Mouse (Mus musculus) cerebellum, adult 9-10 months (tissue): ENCODE measurements around the gene Pola2.

Experiments used
- DNase-seq: peaks from one replicate; pipeline ENCODE4 v3.0.0; 2022

Gene Pola2

DNA sequence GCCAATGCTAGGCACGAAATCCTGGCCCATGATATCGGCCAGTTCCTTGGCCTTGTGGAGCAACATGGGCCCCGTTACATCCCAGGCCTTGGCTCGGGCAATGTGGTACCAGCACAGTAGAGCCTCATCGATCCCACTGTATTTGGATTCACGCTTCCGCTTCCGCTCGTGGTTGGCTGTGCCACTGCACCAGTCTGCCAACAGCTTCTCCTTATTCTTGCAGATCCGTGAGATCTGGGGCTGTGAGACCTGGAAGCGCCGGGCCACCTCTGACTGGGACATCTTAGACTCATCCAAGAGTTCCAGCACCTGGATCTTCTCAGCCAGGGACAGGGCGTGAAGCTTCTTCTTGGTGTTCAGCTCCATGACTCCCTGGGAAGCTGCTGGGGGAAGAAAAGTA is 71.3 kb downstream of the Pola2 start:
- DNase-seq: no peak

DNA sequence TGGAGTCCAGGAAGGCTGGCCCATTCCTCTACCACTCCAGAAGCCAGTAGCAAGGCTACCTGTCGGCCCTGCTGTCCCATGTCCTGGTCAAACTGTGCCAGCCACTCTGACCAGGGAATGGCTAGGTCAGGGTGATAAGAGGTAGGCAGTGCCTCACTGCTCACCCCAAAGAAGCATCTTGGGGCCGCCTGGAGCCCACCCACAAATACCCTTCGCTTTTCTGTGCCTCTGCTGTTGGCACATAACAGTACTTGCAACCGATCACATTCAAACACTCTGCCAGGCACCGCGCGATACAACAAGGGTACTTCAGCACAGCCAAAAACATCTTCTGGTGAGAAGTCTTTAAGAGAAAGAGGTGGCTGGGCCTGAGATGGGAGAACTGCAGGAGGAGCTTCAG is 71.7 kb downstream of the Pola2 start:
- DNase-seq: no peak

DNA sequence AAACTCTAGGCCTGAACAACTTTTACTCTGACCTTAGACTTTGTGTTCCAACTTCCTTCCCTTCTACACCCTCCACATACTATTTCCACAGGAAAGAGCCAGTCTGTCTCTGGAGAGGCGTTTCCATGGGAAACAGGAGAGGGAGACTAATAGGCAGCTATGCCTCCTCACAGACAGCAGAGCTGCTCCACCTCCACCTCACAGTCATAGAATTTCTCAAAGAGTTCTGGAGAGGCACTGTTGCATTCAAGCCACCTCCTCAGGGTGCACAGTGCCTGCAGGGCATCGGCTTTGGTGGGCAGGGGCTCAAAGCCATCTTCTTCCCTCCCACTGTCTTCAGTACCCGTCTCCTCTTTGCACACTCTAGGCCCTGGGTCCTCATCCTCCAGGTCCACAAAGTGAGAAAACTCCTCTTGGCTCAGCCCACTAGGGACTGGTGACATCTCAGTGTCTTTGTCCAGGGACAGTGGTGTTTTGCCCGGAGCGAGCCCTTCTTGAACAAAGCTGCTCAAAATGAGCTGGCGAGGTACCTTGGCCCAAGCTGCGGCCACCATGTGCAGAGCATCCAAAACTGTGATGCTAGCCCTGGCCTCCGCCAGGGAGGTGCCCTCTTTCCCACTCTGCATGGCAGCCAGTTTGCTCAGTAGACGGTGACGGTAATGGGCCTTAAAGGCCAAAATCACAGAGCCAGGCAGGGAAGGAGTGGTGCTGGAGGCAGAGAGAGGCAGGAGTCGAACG is 72.3 kb downstream of the Pola2 start:
- no peak for DNase-seq
